Mouse (Mus musculus): ENCODE data around the gene Plk1.

- TF ChIP-seq CTCF (IDR thresholded peaks at IDR 0.05; ENCODE audit: control insufficient read depth, insufficient read depth, insufficient read length) = no peak
- TF ChIP-seq USF1 (IDR thresholded peaks at IDR 0.05; ENCODE audit: low read depth) = no peak
- TF ChIP-seq CEBPB (IDR thresholded peaks at IDR 0.05; ENCODE audit: low read depth) = no peak
- TF ChIP-seq MAX (IDR thresholded peaks at IDR 0.05) = no peak
- no peak for TF ChIP-seq MYOD1 (IDR thresholded peaks at IDR 0.05; ENCODE audit: control insufficient read depth, insufficient read length, low read depth)
Observed at GRCm38 (mm10) chr7:122206121-122206520, 46.9 kb downstream of the Plk1 start.

All from C2C12 (cell line).